Mouse (Mus musculus): ENCODE data around the gene Mnat1. TPM values are rescaled to one million over a fixed set of nuclear protein-coding genes. Genes with fewer than 3 reads are reported as not detected.

Gene Mnat1
- polyA plus RNA-seq, 2 experiments: 31.2 to 44.7 TPM

DNA sequence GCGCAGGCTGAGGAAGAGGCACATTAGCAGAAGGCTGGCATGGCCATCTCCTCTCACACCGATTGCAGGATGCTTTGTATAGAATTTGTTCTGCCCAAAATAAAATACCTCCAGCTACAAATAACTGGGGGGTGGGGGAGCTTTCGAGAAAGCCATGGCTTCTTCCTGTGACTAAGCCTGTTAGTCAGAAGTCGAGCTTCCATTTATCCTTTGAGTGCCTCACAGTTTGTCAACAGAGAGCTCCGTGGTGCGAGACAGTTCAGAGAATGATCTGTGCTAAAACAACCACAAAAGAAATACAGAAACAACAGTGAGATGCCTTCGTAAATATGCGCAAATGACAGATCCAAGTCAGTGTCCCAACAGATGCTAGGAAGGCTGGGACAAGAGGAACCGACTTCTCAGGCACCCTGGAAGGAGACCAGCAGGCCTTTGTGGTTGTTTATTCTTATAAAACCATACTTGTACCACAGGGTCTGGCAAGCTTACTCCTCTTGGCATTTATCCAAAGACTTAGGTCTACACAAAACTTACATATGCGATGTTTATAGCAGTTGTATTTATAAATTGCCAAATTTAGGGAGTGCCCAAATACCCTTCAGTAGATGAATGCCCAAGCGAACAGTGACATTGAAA lies 172.1 kb downstream of the Mnat1 start:
- H3K4me1 ChIP-seq (ENCODE audit: control insufficient read depth, insufficient read depth, low read length): peaks cover 9% of the 10 kb centered on the region
- H3K9me3 ChIP-seq (ENCODE audit: control insufficient read depth, low read length): no peaks in the 10 kb centered on the region
- TF ChIP-seq POLR2A (IDR thresholded peaks at IDR 0.05; ENCODE audit: borderline replicate concordance, extremely low read depth, insufficient read depth, insufficient read length): no peak
- no peak for DNase-seq (ENCODE audit: low spot score)
- ATAC-seq (ENCODE audit: low FRiP score, low read depth): no peak
- H3K4me3 ChIP-seq (replicated peaks; ENCODE audit: low read length): no peak overlapping the region
- peaks cover 8% of the 10 kb centered on the region; the same call in 1 of the 2 replicates for H3K36me3 ChIP-seq (ENCODE audit: control insufficient read depth, insufficient read depth, low read length)
- H3K4me2 ChIP-seq (replicated peaks; ENCODE audit: low read depth, low read length, severe bottlenecking): no peak overlapping the region
- WGBS: 74% methylated on average over 11 of the region's 11 CpGs
- H3K27ac ChIP-seq (replicated peaks; ENCODE audit: low read depth, low read length): no peak overlapping the region
- no peaks in the 10 kb centered on the region for H3K27me3 ChIP-seq (ENCODE audit: control insufficient read depth, insufficient read depth, low read length)
- no peak overlapping the region for H3K9ac ChIP-seq (ENCODE audit: low read depth, low read length, severe bottlenecking)

- H3K4me3 ChIP-seq (replicated peaks; ENCODE audit: low read length): no peak overlapping the region
- no peak overlapping the region for H3K9ac ChIP-seq (ENCODE audit: low read depth, low read length, severe bottlenecking)
- H3K27me3 ChIP-seq (ENCODE audit: control insufficient read depth, insufficient read depth, low read length): no peaks in the 10 kb centered on the region
- H3K36me3 ChIP-seq (ENCODE audit: control insufficient read depth, insufficient read depth, low read length): peaks cover 8% of the 10 kb centered on the region; the same call in 1 of the 2 replicates
- no peak overlapping the region for H3K27ac ChIP-seq (replicated peaks; ENCODE audit: low read depth, low read length)
- H3K9me3 ChIP-seq (ENCODE audit: control insufficient read depth, low read length): no peaks in the 10 kb centered on the region
- WGBS: 81% methylated on average over 5 of the region's 5 CpGs
- peaks cover 9% of the 10 kb centered on the region for H3K4me1 ChIP-seq (ENCODE audit: control insufficient read depth, insufficient read depth, low read length)
- no peak for TF ChIP-seq POLR2A (IDR thresholded peaks at IDR 0.05; ENCODE audit: borderline replicate concordance, extremely low read depth, insufficient read depth, insufficient read length)
- DNase-seq (ENCODE audit: low spot score) (no peak), ATAC-seq (ENCODE audit: low FRiP score, low read depth) (no peak)
- H3K4me2 ChIP-seq (replicated peaks; ENCODE audit: low read depth, low read length, severe bottlenecking): no peak overlapping the region
Observed at GRCm38 (mm10) chr12:73298621-73299020, 175.1 kb downstream of the Mnat1 start.

DNA sequence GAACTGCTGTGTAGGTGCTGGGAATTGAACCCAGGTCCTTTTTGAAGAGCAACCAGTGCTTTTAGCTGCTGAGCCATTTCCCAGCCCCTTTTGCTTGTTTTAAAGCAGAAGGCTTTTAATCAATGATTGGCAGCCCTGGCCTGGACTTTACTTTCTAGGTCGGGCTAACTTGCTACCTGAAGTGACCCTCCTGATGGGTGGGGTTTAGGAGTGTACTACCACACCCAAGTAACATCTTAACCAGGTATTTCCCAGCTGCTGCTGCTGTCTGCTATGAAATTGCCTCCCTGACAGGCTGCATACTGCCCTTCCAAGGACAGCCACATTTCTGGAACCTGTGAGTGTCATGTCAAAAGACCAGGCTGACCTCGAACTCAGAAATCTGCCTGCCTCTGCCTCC lies 177.0 kb downstream of the Mnat1 start:
- Histone ChIP-seq H3K4me2 (replicated peaks; ENCODE audit: low read depth, low read length, severe bottlenecking) (no peak overlapping the region), H3K9me3 (ENCODE audit: control insufficient read depth, low read length) (no peaks in the 10 kb centered on the region), H3K9ac (ENCODE audit: low read depth, low read length, severe bottlenecking) (no peak overlapping the region), H3K4me3 (replicated peaks; ENCODE audit: low read length) (no peak overlapping the region), H3K4me1 (ENCODE audit: control insufficient read depth, insufficient read depth, low read length) (peaks cover 6% of the 10 kb centered on the region), H3K27ac (replicated peaks; ENCODE audit: low read depth, low read length) (no peak overlapping the region), H3K27me3 (ENCODE audit: control insufficient read depth, insufficient read depth, low read length) (no peaks in the 10 kb centered on the region), H3K36me3 (ENCODE audit: control insufficient read depth, insufficient read depth, low read length) (no peaks in the 10 kb centered on the region)
- 95% methylated on average over 2 of the region's 2 CpGs for WGBS
- DNase-seq (ENCODE audit: low spot score) (no peak), ATAC-seq (ENCODE audit: low FRiP score, low read depth) (no peak)
- TF ChIP-seq POLR2A (IDR thresholded peaks at IDR 0.05; ENCODE audit: borderline replicate concordance, extremely low read depth, insufficient read depth, insufficient read length): no peak

DNA sequence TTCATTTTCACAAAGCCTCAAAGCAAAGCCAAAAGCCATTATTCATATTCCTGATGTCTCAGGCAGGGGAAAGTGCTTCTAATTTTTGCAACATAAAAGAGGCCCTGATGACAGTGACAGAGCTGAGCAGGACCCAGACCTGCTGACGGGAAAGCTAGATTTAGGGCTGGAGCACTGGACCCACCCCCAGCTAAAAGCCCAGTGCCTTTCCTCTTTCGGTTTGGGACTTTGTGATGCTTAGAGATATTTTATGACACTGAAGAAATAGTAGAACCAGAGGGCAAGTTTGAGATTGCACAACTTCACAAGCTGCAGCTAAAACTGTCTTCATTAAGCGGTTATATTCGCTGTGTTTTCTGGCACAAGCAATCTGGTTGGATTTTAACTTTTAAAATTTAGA lies 181.1 kb downstream of the Mnat1 start:
- Histone ChIP-seq H3K4me3 (replicated peaks; ENCODE audit: low read length) (no peak overlapping the region), H3K4me1 (ENCODE audit: control insufficient read depth, insufficient read depth, low read length) (no peaks in the 10 kb centered on the region), H3K9me3 (ENCODE audit: control insufficient read depth, low read length) (no peaks in the 10 kb centered on the region), H3K36me3 (ENCODE audit: control insufficient read depth, insufficient read depth, low read length) (no peaks in the 10 kb centered on the region), H3K4me2 (replicated peaks; ENCODE audit: low read depth, low read length, severe bottlenecking) (no peak overlapping the region), H3K27ac (replicated peaks; ENCODE audit: low read depth, low read length) (no peak overlapping the region), H3K9ac (ENCODE audit: low read depth, low read length, severe bottlenecking) (no peak overlapping the region), H3K27me3 (ENCODE audit: control insufficient read depth, insufficient read depth, low read length) (no peaks in the 10 kb centered on the region)
- DNase-seq (ENCODE audit: low spot score) (no peak), ATAC-seq (ENCODE audit: low FRiP score, low read depth) (no peak)
- 71% methylated on average over 4 of the region's 4 CpGs for WGBS
- no peak for TF ChIP-seq POLR2A (IDR thresholded peaks at IDR 0.05; ENCODE audit: borderline replicate concordance, extremely low read depth, insufficient read depth, insufficient read length)

- Histone ChIP-seq H3K9me3 (ENCODE audit: control insufficient read depth, low read length) (no peaks in the 10 kb centered on the region), H3K27me3 (ENCODE audit: control insufficient read depth, insufficient read depth, low read length) (no peaks in the 10 kb centered on the region), H3K4me1 (ENCODE audit: control insufficient read depth, insufficient read depth, low read length) (no peaks in the 10 kb centered on the region), H3K4me2 (replicated peaks; ENCODE audit: low read depth, low read length, severe bottlenecking) (no peak overlapping the region), H3K36me3 (ENCODE audit: control insufficient read depth, insufficient read depth, low read length) (0 out of 2 replicates have a peak, but pooled peaks cover 2% of the 10 kb centered on the region), H3K27ac (replicated peaks; ENCODE audit: low read depth, low read length) (no peak overlapping the region), H3K9ac (ENCODE audit: low read depth, low read length, severe bottlenecking) (no peak overlapping the region), H3K4me3 (replicated peaks; ENCODE audit: low read length) (no peak overlapping the region)
- ATAC-seq (ENCODE audit: low FRiP score, low read depth): no peak
- TF ChIP-seq POLR2A (IDR thresholded peaks at IDR 0.05; ENCODE audit: borderline replicate concordance, extremely low read depth, insufficient read depth, insufficient read length): no peak
- WGBS: 87% methylated on average over 4 of the region's 4 CpGs
- DNase-seq (ENCODE audit: low spot score): no peak
Observed at GRCm38 (mm10) chr12:73307750-73308149, 184.2 kb downstream of the Mnat1 start.

Data from limb, embryonic 14.5 days (tissue).